Mouse (Mus musculus): Measurements from ENCODE around the gene Cd68.

DNA sequence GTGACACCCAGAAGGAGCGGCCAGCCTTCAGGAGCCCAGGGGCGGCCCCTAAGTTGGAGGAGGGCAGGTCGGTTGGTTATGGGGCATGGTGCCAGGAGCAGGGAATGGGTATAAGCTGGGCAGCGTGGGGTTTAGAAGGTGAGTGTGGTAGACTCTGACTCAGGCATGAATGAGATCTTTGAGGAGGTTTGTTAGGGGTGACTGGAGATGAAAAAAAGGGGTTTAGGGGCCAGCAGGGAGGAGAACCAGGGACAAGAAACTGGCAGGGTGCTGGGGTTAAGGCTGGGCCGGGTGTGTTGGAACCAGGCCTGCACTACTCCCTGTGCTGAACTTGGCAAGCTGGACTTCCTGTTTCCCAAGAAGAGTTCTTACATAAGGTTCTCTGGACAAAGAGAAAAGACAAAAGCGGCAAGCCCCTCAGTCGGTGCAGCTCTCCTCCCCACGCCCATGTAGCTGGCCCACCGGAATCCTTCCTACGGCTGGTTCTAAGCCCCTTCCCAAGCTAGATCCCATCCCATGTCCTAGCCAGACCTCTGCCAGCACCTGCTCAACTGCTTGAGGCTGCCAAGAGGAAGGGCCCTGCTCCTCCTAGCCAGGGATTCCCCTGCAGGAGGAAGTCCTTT lies 19.7 kb upstream of the Cd68 start, which contains the start of gene Tnfsf13:
- TF ChIP-seq EP300 (IDR thresholded peaks at IDR 0.05; ENCODE audit: low read depth) (no peak), CTCF (IDR thresholded peaks at IDR 0.05; ENCODE audit: low read depth) (no peak)

Data from heart, postnatal 0 days (tissue).